Mouse (Mus musculus): ENCODE results near the gene Zfp114. TPM values are rescaled to one million over a fixed set of nuclear protein-coding genes. Genes with fewer than 3 reads are reported as not detected.

The Zfp114 gene
- 6.1 and 6.9 TPM in 2 replicates for polyA plus RNA-seq (2015; fragmentation: Nextera tagmentation; extraction: Ambion mirVana)

DNA sequence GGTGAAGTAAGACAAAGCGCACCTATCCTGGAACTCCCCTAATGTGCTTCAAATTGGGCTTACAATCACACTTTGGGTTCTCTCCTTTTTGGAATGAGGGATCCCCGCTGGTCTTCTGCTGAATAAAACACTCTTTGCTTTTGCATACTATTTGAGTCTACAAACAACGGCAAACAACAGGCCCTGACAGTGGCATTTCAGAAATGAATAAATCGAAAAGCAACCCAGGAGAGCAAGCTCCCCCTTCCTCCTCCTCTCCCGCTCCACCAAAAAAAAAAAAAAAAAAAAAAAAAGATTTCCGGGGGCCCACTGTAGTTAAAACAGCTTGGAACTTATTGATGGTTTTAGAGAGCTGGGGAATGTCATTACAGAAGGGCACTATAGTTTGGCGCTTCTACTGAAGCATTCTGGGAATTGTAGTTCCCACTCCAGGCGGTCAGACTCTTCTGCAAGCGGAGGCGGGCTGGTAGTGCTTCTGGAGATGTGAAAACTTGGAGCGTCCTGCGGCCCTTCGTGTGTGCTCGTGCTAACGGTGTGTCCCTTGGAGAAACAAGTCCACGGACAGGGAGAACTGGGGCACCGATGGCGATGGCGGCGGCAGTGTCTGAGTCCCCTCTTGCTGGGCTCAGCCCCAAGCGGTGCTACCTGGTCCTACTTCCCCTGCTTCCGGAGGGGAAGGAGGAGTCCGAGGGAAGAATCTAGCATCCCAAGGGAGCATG, at the start of gene Zfp114:
Gene Zfp114 (plus strand): TSS at position 443 of the 719 bp plus-strand sequence.
- H3K9me3 ChIP-seq (ENCODE audit: control insufficient read depth, low read length): no peaks in the 10 kb centered on the region
- peak within 1 kb of the TSS; percentile 80 for H3K9ac ChIP-seq (ENCODE audit: low read length)
- ATAC-seq (ENCODE audit: low read depth): peak; percentile 94
- H3K36me3 ChIP-seq (ENCODE audit: control insufficient read depth, insufficient read depth, low read length): no peaks in the 10 kb centered on the region
- no peaks in the 10 kb centered on the region for H3K27me3 ChIP-seq (ENCODE audit: control insufficient read depth, insufficient read depth, low read depth, low read length)
- H3K4me2 ChIP-seq (ENCODE audit: low read depth, low read length): peak within 1 kb of the TSS; percentile 52
- WGBS: 12% methylated on average over 23 of the region's 23 CpGs
- H3K27ac ChIP-seq (ENCODE audit: low read length): peak within 1 kb of the TSS; percentile 67
- H3K4me3 ChIP-seq (ENCODE audit: low read length): peak within 1 kb of the TSS; percentile 72
- no peaks in the 10 kb centered on the region for H3K4me1 ChIP-seq (replicated peaks; ENCODE audit: control insufficient read depth, insufficient read depth, low read length)

DNA sequence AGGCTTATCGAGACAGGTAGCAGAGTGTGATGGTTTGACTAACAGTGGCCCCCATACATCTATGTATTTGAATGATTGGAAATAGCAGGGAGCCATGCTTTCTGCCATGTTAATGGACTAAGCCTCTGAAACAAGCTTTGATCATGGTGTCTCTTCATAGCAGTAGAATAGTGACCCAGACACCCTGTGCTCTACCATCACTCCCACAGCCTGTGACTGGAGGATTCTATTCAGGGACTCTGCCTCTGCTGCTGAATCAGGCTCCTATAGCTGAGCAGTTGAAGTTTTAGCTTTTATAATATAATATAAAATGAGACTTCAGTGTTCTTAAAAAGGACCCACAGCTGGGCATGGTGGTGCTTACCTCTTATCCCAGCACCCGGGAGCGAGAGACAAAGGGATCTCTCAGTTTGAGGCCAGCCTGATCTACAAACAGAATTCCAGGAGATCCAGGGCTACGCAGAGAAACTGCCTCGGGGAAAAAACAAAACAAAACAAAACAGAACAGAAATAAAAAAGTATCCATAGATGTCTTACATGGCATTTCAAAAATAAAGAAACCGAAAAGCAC, 41.4 kb upstream of the Zfp114 start:
- no peaks in the 10 kb centered on the region for H3K27me3 ChIP-seq (ENCODE audit: control insufficient read depth, insufficient read depth, low read depth, low read length)
- peaks cover 11% of the 10 kb centered on the region for H3K4me1 ChIP-seq (replicated peaks; ENCODE audit: control insufficient read depth, insufficient read depth, low read length)
- H3K36me3 ChIP-seq (ENCODE audit: control insufficient read depth, insufficient read depth, low read length): peaks cover 15% of the 10 kb centered on the region
- no peaks in the 10 kb centered on the region for H3K9me3 ChIP-seq (ENCODE audit: control insufficient read depth, low read length)
- 19% methylated on average over 6 of the region's 6 CpGs for WGBS
- peak overlapping the region; percentile 31; the same call in 1 of the 2 replicates for H3K27ac ChIP-seq (ENCODE audit: low read length)
- peak overlapping the region; percentile 85 for H3K9ac ChIP-seq (ENCODE audit: low read length)
- ATAC-seq (ENCODE audit: low read depth): peak; percentile 29; the same call in 1 of the 2 replicates
- H3K4me2 ChIP-seq (ENCODE audit: low read depth, low read length): peak overlapping the region; percentile 91
- H3K4me3 ChIP-seq (ENCODE audit: low read length): peak overlapping the region; percentile 87

DNA sequence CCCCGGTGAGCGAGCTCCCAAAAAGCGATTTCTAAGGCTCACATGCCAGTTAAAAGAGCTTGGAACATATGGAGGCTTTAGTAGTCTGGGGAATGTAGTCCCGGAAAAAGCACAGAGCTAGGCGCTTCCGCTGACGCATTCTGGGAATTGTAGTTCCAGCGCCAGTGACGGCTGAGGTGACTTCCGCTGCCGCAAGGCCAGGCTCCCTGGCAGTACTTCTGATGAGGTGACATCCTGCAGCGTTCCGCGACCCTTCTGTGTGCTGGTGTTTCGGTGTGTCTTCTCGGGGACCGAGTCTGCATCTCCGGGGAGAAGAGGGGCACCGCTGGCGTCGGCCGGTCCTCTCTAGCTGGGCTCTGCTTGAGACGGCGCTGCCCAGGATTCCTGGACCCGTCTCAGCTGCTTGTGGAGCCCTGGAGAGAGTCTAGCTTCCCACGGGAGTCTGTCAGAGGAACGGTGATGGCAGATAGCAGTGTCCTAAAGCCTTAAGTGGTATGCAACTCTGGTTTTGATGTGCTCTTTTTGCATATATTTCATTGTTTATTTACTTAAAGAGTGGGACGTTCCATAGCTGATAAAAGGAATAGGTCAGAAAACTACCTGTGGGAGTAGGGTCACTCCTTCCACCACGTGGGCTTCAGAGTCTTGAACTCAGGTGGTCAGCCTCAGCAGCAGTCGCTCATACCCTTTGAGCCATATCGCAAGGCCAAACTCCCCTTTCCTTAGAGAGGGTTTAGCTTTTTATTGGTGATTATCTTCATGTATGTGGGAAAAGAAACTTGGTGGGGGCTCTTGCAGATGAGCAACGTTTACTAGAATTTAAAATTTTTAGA, 40.6 kb upstream of the Zfp114 start, which contains the start of gene Zfp235:
Gene Zfp235 (plus strand): TSS at position 174 of the 833 bp plus-strand sequence.
- Histone ChIP-seq H3K9ac (ENCODE audit: low read length) (peak within 1 kb of the TSS; percentile 85), H3K9me3 (ENCODE audit: control insufficient read depth, low read length) (no peaks in the 10 kb centered on the region), H3K27ac (ENCODE audit: low read length) (peak within 1 kb of the TSS; percentile 36; the same call in 1 of the 2 replicates), H3K36me3 (ENCODE audit: control insufficient read depth, insufficient read depth, low read length) (peaks cover 20% of the 10 kb centered on the region), H3K4me1 (replicated peaks; ENCODE audit: control insufficient read depth, insufficient read depth, low read length) (peaks cover 11% of the 10 kb centered on the region), H3K27me3 (ENCODE audit: control insufficient read depth, insufficient read depth, low read depth, low read length) (no peaks in the 10 kb centered on the region), H3K4me2 (ENCODE audit: low read depth, low read length) (peak within 1 kb of the TSS; percentile 91), H3K4me3 (ENCODE audit: low read length) (peak within 1 kb of the TSS; percentile 87)
- 2% methylated on average over 32 of the region's 32 CpGs for WGBS
- peak; percentile 96 for ATAC-seq (ENCODE audit: low read depth)

DNA sequence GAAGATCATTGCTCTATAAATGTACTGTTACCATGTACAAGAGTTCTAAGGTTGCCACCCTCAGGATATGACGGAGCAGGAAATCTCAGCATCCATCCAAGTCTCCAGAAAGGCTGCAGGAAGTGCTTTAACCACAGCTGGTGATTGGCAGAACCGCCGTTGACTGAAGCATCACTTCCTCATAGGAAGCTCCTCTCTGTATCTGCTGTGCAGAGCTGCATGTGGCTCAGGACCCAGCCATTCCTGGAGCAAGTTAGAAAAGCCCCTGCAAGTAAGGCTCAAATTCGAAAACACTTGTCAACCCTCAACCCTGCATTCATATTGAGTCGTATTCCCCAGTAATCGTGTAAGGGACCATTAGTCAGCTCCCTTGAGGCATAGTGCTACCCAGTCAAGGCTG, 32.3 kb upstream of the Zfp114 start:
- Histone ChIP-seq H3K9me3 (ENCODE audit: control insufficient read depth, low read length) (no peaks in the 10 kb centered on the region; the same call in 1 of the 2 replicates), H3K27ac (ENCODE audit: low read length) (no peak overlapping the region), H3K27me3 (ENCODE audit: control insufficient read depth, insufficient read depth, low read depth, low read length) (no peaks in the 10 kb centered on the region), H3K4me1 (replicated peaks; ENCODE audit: control insufficient read depth, insufficient read depth, low read length) (no peaks in the 10 kb centered on the region), H3K36me3 (ENCODE audit: control insufficient read depth, insufficient read depth, low read length) (peaks cover 43% of the 10 kb centered on the region), H3K4me3 (ENCODE audit: low read length) (no peak overlapping the region), H3K9ac (ENCODE audit: low read length) (no peak overlapping the region), H3K4me2 (ENCODE audit: low read depth, low read length) (no peak overlapping the region)
- WGBS: 90% methylated on average over 6 of the region's 6 CpGs
- no peak for ATAC-seq (ENCODE audit: low read depth)

DNA sequence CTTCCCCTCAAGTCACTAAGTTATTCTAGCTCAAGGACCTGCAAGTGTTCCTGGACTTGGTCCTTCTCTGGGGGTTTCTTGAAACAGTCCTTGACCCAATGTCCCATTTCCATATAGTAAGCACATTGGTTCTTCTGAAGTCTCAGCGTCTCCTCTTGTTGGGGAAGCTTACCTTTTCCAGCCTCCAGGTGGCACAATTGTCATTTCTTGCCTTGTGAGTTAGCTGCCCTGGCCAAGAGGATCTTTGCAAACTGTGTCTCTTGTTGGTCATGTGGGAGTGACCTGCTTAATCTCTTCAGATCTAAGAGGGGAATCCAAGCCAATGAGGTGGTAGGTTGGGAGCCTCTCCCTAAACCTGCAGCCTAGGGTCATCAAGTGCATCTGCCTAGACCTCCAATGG, 21.6 kb upstream of the Zfp114 start:
- ATAC-seq (ENCODE audit: low read depth): no peak
- no peaks in the 10 kb centered on the region for H3K36me3 ChIP-seq (ENCODE audit: control insufficient read depth, insufficient read depth, low read length)
- 10% methylated on average over 1 of the region's 1 CpGs for WGBS
- H3K9ac ChIP-seq (ENCODE audit: low read length): no peak overlapping the region
- no peaks in the 10 kb centered on the region for H3K4me1 ChIP-seq (replicated peaks; ENCODE audit: control insufficient read depth, insufficient read depth, low read length)
- no peak overlapping the region for H3K27ac ChIP-seq (ENCODE audit: low read length)
- H3K4me3 ChIP-seq (ENCODE audit: low read length): no peak overlapping the region
- no peak overlapping the region for H3K4me2 ChIP-seq (ENCODE audit: low read depth, low read length)
- H3K27me3 ChIP-seq (ENCODE audit: control insufficient read depth, insufficient read depth, low read depth, low read length): no peaks in the 10 kb centered on the region
- H3K9me3 ChIP-seq (ENCODE audit: control insufficient read depth, low read length): no peaks in the 10 kb centered on the region

DNA sequence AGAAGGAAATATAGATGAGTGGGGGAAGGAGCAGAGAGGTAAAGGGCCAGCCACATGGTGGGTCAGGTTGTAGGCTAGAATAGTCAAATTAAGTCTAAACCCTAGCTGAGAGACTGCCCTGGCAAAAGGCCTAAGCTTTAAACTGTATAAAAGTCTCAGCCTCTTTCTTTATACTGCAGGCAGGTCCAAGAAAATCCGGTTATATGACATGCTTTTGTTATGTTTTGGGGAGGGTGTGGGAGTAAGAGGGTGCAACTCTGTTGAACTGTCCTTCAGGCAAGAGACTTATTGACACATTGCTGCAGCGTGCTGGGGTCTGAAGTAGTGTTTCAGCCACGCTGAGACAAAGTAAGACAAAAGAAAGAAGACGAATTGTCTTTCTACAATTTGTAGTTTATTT, 2.7 kb upstream of the Zfp114 start:
- no peak overlapping the region for H3K9ac ChIP-seq (ENCODE audit: low read length)
- no peak for ATAC-seq (ENCODE audit: low read depth)
- H3K4me3 ChIP-seq (ENCODE audit: low read length): no peak overlapping the region
- H3K4me1 ChIP-seq (replicated peaks; ENCODE audit: control insufficient read depth, insufficient read depth, low read length): no peaks in the 10 kb centered on the region
- no peak overlapping the region for H3K4me2 ChIP-seq (ENCODE audit: low read depth, low read length)
- 53% methylated on average over 4 of the region's 4 CpGs for WGBS
- H3K36me3 ChIP-seq (ENCODE audit: control insufficient read depth, insufficient read depth, low read length): no peaks in the 10 kb centered on the region
- H3K27ac ChIP-seq (ENCODE audit: low read length): no peak overlapping the region
- H3K27me3 ChIP-seq (ENCODE audit: control insufficient read depth, insufficient read depth, low read depth, low read length): no peaks in the 10 kb centered on the region
- no peaks in the 10 kb centered on the region for H3K9me3 ChIP-seq (ENCODE audit: control insufficient read depth, low read length)

DNA sequence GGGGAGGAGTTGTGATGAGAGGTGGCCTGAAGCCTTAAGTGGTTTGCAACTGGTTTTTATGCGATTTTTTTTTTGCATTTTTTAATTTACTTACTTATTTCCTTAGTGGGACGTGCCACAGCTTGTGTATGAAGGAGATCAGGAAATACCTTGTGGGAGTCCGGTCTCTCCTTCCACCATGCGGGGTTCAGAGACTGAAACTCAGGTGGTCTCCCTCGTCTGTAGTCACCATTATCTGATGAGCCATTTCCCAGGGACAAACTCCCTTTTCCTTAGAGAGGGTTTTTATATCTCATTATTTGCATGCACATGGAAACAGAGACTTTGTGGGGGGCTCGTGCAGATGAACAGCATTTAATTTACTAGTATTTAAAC, 464 bp downstream of the Zfp114 start:
- ATAC-seq (ENCODE audit: low read depth): 0 out of 2 replicates have a peak, but pooled peaks have one; percentile 8
- Histone ChIP-seq H3K36me3 (ENCODE audit: control insufficient read depth, insufficient read depth, low read length) (no peaks in the 10 kb centered on the region), H3K9ac (ENCODE audit: low read length) (peak overlapping the region; percentile 80; the same call in 1 of the 2 replicates), H3K4me2 (ENCODE audit: low read depth, low read length) (peak overlapping the region; percentile 52), H3K4me3 (ENCODE audit: low read length) (peak overlapping the region; percentile 72), H3K9me3 (ENCODE audit: control insufficient read depth, low read length) (no peaks in the 10 kb centered on the region), H3K27me3 (ENCODE audit: control insufficient read depth, insufficient read depth, low read depth, low read length) (no peaks in the 10 kb centered on the region), H3K27ac (ENCODE audit: low read length) (no peak overlapping the region), H3K4me1 (replicated peaks; ENCODE audit: control insufficient read depth, insufficient read depth, low read length) (no peaks in the 10 kb centered on the region)
- WGBS: 51% methylated on average over 6 of the region's 6 CpGs

DNA sequence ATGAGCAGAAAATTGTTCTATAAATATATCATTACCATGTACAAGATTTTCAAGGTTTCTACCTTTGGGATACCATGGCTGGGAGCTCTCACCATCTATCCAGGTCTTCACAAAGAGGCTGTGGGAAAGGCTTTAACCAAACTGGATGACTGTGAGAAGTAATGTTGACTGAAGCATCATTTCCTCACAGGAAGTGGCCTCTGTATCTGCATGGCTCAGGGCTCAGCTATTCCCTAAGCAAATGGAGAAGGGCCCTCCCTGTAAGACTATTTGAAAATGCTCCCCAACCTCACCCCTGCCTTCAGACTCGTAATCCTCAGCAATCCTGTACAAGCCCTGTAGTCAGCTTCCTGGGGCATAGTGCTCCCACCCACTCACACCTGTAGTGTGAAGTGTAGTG, 12.8 kb downstream of the Zfp114 start:
- 74% methylated on average over 1 of the region's 1 CpGs for WGBS
- no peak overlapping the region for H3K9ac ChIP-seq (ENCODE audit: low read length)
- H3K4me2 ChIP-seq (ENCODE audit: low read depth, low read length): no peak overlapping the region
- no peak overlapping the region for H3K4me3 ChIP-seq (ENCODE audit: low read length)
- no peaks in the 10 kb centered on the region for H3K4me1 ChIP-seq (replicated peaks; ENCODE audit: control insufficient read depth, insufficient read depth, low read length)
- H3K9me3 ChIP-seq (ENCODE audit: control insufficient read depth, low read length): no peaks in the 10 kb centered on the region
- H3K27me3 ChIP-seq (ENCODE audit: control insufficient read depth, insufficient read depth, low read depth, low read length): no peaks in the 10 kb centered on the region
- no peaks in the 10 kb centered on the region for H3K36me3 ChIP-seq (ENCODE audit: control insufficient read depth, insufficient read depth, low read length)
- ATAC-seq (ENCODE audit: low read depth): no peak
- H3K27ac ChIP-seq (ENCODE audit: low read length): no peak overlapping the region
